In the genomic region with DNA sequence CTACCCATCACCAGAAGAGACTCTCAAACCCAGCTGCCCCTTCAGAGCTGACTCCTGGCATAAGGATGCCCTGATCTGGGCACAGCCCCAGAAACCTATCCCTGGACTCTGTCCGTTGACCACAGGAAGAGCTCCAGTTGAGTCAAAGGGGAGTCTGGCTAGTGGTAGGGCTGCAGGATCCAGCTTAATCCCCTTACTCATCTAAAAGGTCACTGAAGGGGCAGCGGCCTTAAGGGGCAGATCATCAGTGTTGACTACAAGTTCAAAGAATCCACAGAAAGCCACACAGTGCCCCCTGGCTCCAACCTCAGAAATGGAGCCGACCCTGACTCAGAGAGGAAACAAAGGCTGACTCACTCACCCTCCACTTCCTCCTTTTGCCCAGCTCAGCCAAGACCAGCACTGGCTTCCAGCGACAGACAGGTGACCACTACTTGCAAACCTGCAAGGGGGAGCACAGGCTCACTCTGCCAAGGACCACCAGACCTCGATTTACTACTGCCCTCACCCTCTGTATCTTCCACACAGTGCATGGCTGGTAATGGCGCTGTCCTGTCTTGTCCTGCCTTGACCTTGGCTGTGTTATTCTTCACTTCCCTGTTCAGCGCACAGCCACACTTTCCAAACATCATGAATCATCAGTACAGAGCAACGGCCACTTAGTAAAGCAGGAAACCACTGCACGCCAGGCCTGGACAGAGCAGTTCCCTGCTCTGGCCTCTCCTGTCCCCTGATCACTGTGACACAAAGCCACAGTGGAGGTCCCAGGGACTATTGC, we compare ENCODE assay signal across 7 mouse cellular contexts.
DNase-seq lines count a peak whose midpoint lies in the region; ATAC-seq and TF ChIP-seq lines count a peak whose summit lies in the region.

No protein-coding gene starts in this region.

- H3K9ac ChIP-seq in ES-Bruce4 (ENCODE audit: low read depth, poor library complexity, severe bottlenecking): no peak overlapping the region
- peak overlapping the region; percentile 32 for H3K9ac ChIP-seq in intestine, postnatal 0 days (ENCODE audit: low read depth, low read length)
- no peak overlapping the region for H3K9ac ChIP-seq in lung, embryonic 15.5 days

- H3K4me1 ChIP-seq in ES-Bruce4 (ENCODE audit: control insufficient read depth, insufficient read depth, low read length): peaks cover 5% of the 10 kb centered on the region
- H3K4me1 ChIP-seq in intestine, postnatal 0 days (replicated peaks; ENCODE audit: control insufficient read depth, insufficient read depth, low read length): peaks cover 11% of the 10 kb centered on the region
- peaks cover 50% of the 10 kb centered on the region for H3K4me1 ChIP-seq in lung, embryonic 15.5 days

- 22% methylated on average over 9 of the region's 9 CpGs for WGBS in intestine, postnatal 0 days
- 35% methylated on average over 9 of the region's 9 CpGs for WGBS in lung, embryonic 15.5 days

- H3K4me3 ChIP-seq in ES-Bruce4 (ENCODE audit: low read depth, low read length): no peak overlapping the region
- H3K4me3 ChIP-seq in intestine, postnatal 0 days (ENCODE audit: low read depth, low read length): no peak overlapping the region
- H3K4me3 ChIP-seq in lung, embryonic 15.5 days: no peak overlapping the region

- H3K27me3 ChIP-seq in ES-Bruce4 (ENCODE audit: control insufficient read depth, insufficient read depth, low read length, poor library complexity, severe bottlenecking): no peaks in the 10 kb centered on the region
- no peaks in the 10 kb centered on the region for H3K27me3 ChIP-seq in intestine, postnatal 0 days (replicated peaks; ENCODE audit: control insufficient read depth, insufficient read depth, low read length)
- no peaks in the 10 kb centered on the region for H3K27me3 ChIP-seq in lung, embryonic 15.5 days

- no peak for TF ChIP-seq EP300 in ES-Bruce4 (IDR thresholded peaks at IDR 0.05; ENCODE audit: insufficient read depth, low read depth, low read length)

- H3K36me3 ChIP-seq in ES-Bruce4 (ENCODE audit: control insufficient read depth, insufficient read depth, low read length, poor library complexity, severe bottlenecking): no peaks in the 10 kb centered on the region
- H3K36me3 ChIP-seq in intestine, postnatal 0 days (ENCODE audit: control insufficient read depth, insufficient read depth): no peaks in the 10 kb centered on the region
- H3K36me3 ChIP-seq in lung, embryonic 15.5 days: no peaks in the 10 kb centered on the region

- peak overlapping the region; percentile 17; the same call in 1 of the 2 replicates for H3K4me2 ChIP-seq in intestine, postnatal 0 days (replicated peaks; ENCODE audit: low read depth)
- no peak overlapping the region for H3K4me2 ChIP-seq in lung, embryonic 15.5 days

- ATAC-seq in granulocyte monocyte progenitor cell, adult 5-6 weeks (replicated peaks; ENCODE audit: poor library complexity, severe bottlenecking): peak; percentile 42
- peak; percentile 27 for ATAC-seq in intestine, postnatal 0 days
- ATAC-seq in lung, embryonic 15.5 days (ENCODE audit: borderline replicate concordance, extremely low read depth, low FRiP score, low TSS enrichment): peak; percentile 61
- no peak for ATAC-seq in erythroblast, adult 5-6 weeks (replicated peaks; ENCODE audit: low FRiP score, poor library complexity, severe bottlenecking)

- DNase-seq in adrenal gland, adult 2 months: peak; percentile 91
- peak; percentile 76 to 81 for DNase-seq in spleen, postnatal 36 days (ENCODE audit: low spot score in 2 of 2)

- H3K27ac ChIP-seq in ES-Bruce4 (ENCODE audit: insufficient read depth, low read length): no peak overlapping the region
- peak overlapping the region; percentile 88 for H3K27ac ChIP-seq in intestine, postnatal 0 days (ENCODE audit: low read depth, low read length)
- peak overlapping the region; percentile 87 for H3K27ac ChIP-seq in lung, embryonic 15.5 days

- no peaks in the 10 kb centered on the region for H3K9me3 ChIP-seq in ES-Bruce4 (replicated peaks; ENCODE audit: control insufficient read depth, insufficient read depth, low read length, poor library complexity, severe bottlenecking)
- no peaks in the 10 kb centered on the region for H3K9me3 ChIP-seq in intestine, postnatal 0 days (ENCODE audit: control insufficient read depth)
- no peaks in the 10 kb centered on the region for H3K9me3 ChIP-seq in lung, embryonic 15.5 days

- no peak for TF ChIP-seq POLR2A in ES-Bruce4 (IDR thresholded peaks at IDR 0.05; ENCODE audit: insufficient read depth, low read length)

- peak; percentile 11 for TF ChIP-seq CTCF in ES-Bruce4 (IDR thresholded peaks at IDR 0.05; ENCODE audit: low read depth, low read length)
- peak; percentile 57 for TF ChIP-seq CTCF in intestine, postnatal 0 days (IDR thresholded peaks at IDR 0.05; ENCODE audit: low read depth)
